Mouse (Mus musculus) kidney, postnatal 0 days (tissue): ENCODE data around the gene Wnt3. TPM values are rescaled to one million over a fixed set of nuclear protein-coding genes. Genes with fewer than 3 reads are reported as not detected.

Source experiments
- ATAC-seq: fragments of 200-750 bp; cut with Nextera tagmentation; replicated peaks from 2 replicates; pipeline ENCODE4 v1.8.0; 2017; ENCODE audit warnings: low read depth, moderate number of reproducible peaks, moderate TSS enrichment, moderate library complexity; ENCODE audit not compliant: low FRiP score
- DNase-seq: peaks from one replicate; pipeline ENCODE4 v3.0.0-alpha.2; 2016; ENCODE audit warnings: low spot score
- H3K27ac ChIP-seq: fragments of 300-500 bp; sonication (generic); 2 replicates; pipeline ENCODE4 v1.5.1; 2014; ENCODE audit warnings: mild to moderate bottlenecking
- H3K27me3 ChIP-seq: fragments of 300-500 bp; sonication (generic); 2 replicates; pipeline ENCODE4 v1.6.1; 2014; ENCODE audit warnings: low read length, mixed read lengths; ENCODE audit not compliant: insufficient read depth
- H3K36me3 ChIP-seq: fragments of 300-500 bp; sonication (generic); 2 replicates; pipeline ENCODE4 v1.6.1; 2014; ENCODE audit warnings: low read length, mixed read lengths; ENCODE audit not compliant: insufficient read depth
- H3K4me1 ChIP-seq: fragments of 300-500 bp; sonication (generic); replicated peaks from 2 replicates; pipeline ENCODE4 v1.6.1; 2014; ENCODE audit warnings: antibody characterized with exemption, low read length, mixed read lengths; ENCODE audit not compliant: insufficient read depth
- H3K4me2 ChIP-seq: fragments of 300-500 bp; sonication (generic); 2 replicates; pipeline ENCODE4 v1.6.1; 2014; ENCODE audit warnings: mild to moderate bottlenecking, low read length, moderate library complexity, mixed read lengths
- H3K4me3 ChIP-seq: fragments of 300-500 bp; sonication (generic); replicated peaks from 2 replicates; pipeline ENCODE4 v1.5.1; 2014; ENCODE audit warnings: low read depth, low read length
- H3K9ac ChIP-seq: fragments of 300-500 bp; sonication (generic); 2 replicates; pipeline ENCODE4 v1.6.1; 2014; ENCODE audit warnings: low read depth, low read length
- H3K9me3 ChIP-seq: fragments of 300-500 bp; sonication (generic); replicated peaks from 2 replicates; pipeline ENCODE4 v1.6.1; 2016; ENCODE audit warnings: low read length, inconsistent platforms, mixed read lengths
- CTCF ChIP-seq: IDR thresholded peaks from 2 replicates; pipeline ENCODE4 v1.5.1; 2016; ENCODE audit warnings: antibody characterized with exemption, low read depth, mild to moderate bottlenecking, moderate library complexity
- WGBS: fragments of 180-500 bp; shearing (Covaris S2); extraction: QIAGEN DNeasy Blood & Tissue Kit; methylation state at CpG from one replicate; pipeline ENCODE4 v1.1.7; 2014; 5-methylcytosine and 5-hydroxymethylcytosine counted together
- polyA plus RNA-seq: library from polyadenylated mRNA; unstranded; fragments of >200 nt; fragmentation: Nextera tagmentation; extraction: Ambion mirVana; gene quantifications from 2 replicates; pipeline ENCODE4 v1.2.1, GENCODE M21; 2015

Gene Wnt3
- polyA plus RNA-seq, 1 experiment from 2014 or later, result 0.05 TPM

- Histone ChIP-seq H3K4me2 (no peak overlapping the region), H3K4me1 (no peaks in the 10 kb centered on the region), H3K27me3 (no peaks in the 10 kb centered on the region), H3K9ac (no peak overlapping the region), H3K36me3 (0 out of 2 replicates have a peak, but pooled peaks cover 8% of the 10 kb centered on the region), H3K4me3 (no peak overlapping the region), H3K27ac (no peak overlapping the region), H3K9me3 (no peaks in the 10 kb centered on the region)
- WGBS, result 89% methylated on average over 4 of the region's 4 CpGs
- no peak for TF ChIP-seq CTCF
- no peak for ATAC-seq
- DNase-seq, result no peak
Observed at GRCm38 (mm10) chr11:103864486-103864885, 90.5 kb downstream of the Wnt3 start.

GRCm38 (mm10) chr11:103865346-103865745 lies 91.4 kb downstream of the Wnt3 start:
- TF ChIP-seq CTCF, result no peak
- ATAC-seq, result no peak

More at GRCm38 (mm10) chr11:103865346-103865745, 91.4 kb downstream of the Wnt3 start:
- H3K9me3 ChIP-seq, result no peaks in the 10 kb centered on the region
- H3K36me3 ChIP-seq, result 0 out of 2 replicates have a peak, but pooled peaks cover 8% of the 10 kb centered on the region
- no peaks in the 10 kb centered on the region for H3K4me1 ChIP-seq
- H3K9ac ChIP-seq, result no peak overlapping the region
- no peak overlapping the region for H3K4me2 ChIP-seq
- H3K27ac ChIP-seq, result no peak overlapping the region
- no peak for DNase-seq
- WGBS, result 78% methylated on average over 7 of the region's 7 CpGs
- no peaks in the 10 kb centered on the region for H3K27me3 ChIP-seq
- H3K4me3 ChIP-seq, result no peak overlapping the region

Other genes with a start within 250 kb of the Wnt3 start
- gene Gm884, start 153.0 kb upstream of the Wnt3 start, polyA plus RNA-seq, result not detected in 2 replicates
- gene Lyzl6, start 135.3 kb upstream of the Wnt3 start, polyA plus RNA-seq, result not detected in 2 replicates
- gene Rprml, start 124.6 kb upstream of the Wnt3 start, polyA plus RNA-seq, result 0.14 TPM in 1 of 2 replicates, not detected in the other
- gene Gosr2, start 76.3 kb upstream of the Wnt3 start, polyA plus RNA-seq, result 87.0 and 95.2 TPM in 2 replicates
- gene Wnt9b, start 24.3 kb upstream of the Wnt3 start, polyA plus RNA-seq, result 10.4 and 12.5 TPM in 2 replicates
- gene Nsf, start 179.9 kb downstream of the Wnt3 start, polyA plus RNA-seq, result 37.1 and 41.2 TPM in 2 replicates
- gene Arf2, start 192.6 kb downstream of the Wnt3 start, polyA plus RNA-seq, result 74.1 and 76.0 TPM in 2 replicates